Mouse (Mus musculus) kidney, postnatal 4 days (tissue): Measurements from ENCODE around the gene Cdh13.
"Not testable (repeated sequence)": the region's sequence is repeated elsewhere in the genome, so short reads cannot be mapped to it uniquely, and the experiment has no call there.

Source experiments
- DNase-seq, 2 experiments: peaks; one replicate each; pipeline ENCODE4 v3.0.0; 2021; ENCODE audit warnings: mixed read lengths in 2 of 2

The Cdh13 gene

GRCm38 (mm10) chr8:119284920-119285319 is 1001.4 kb downstream of the Cdh13 start:
- DNase-seq, result no peak

- peak; percentile 1 to 6 for DNase-seq
Measured at GRCm38 (mm10) chr8:119295477-119295876, 1011.9 kb downstream of the Cdh13 start.

- DNase-seq, result peak; percentile 46 to 48
Measured at GRCm38 (mm10) chr8:119297752-119298151, 1014.2 kb downstream of the Cdh13 start.

- no peak for DNase-seq
Measured at GRCm38 (mm10) chr8:119300335-119300734, 1016.8 kb downstream of the Cdh13 start.

- no peak for DNase-seq
Measured at GRCm38 (mm10) chr8:119304196-119304595, 1020.7 kb downstream of the Cdh13 start.

GRCm38 (mm10) chr8:119311412-119311811 is 1027.9 kb downstream of the Cdh13 start:
- peak; percentile 25 to 31 for DNase-seq

GRCm38 (mm10) chr8:119323215-119323614 is 1039.7 kb downstream of the Cdh13 start:
- no peak for DNase-seq

- no peak for DNase-seq
Measured at GRCm38 (mm10) chr8:119339546-119339945, 1056.0 kb downstream of the Cdh13 start.

GRCm38 (mm10) chr8:119343606-119344005 is 1060.1 kb downstream of the Cdh13 start:
- no peak for DNase-seq

GRCm38 (mm10) chr8:119344190-119344856 is 1060.8 kb downstream of the Cdh13 start, which contains the start of gene Hsbp1:
Hsbp1 (plus strand) TSS chr8:119344488.
- DNase-seq, result peak; percentile 98

GRCm38 (mm10) chr8:119345029-119345682 is 1061.6 kb downstream of the Cdh13 start:
- peak; percentile 17 to 36 for DNase-seq

- no peak for DNase-seq
Measured at GRCm38 (mm10) chr8:119345683-119346075, 1062.1 kb downstream of the Cdh13 start.

- DNase-seq, result no peak
Measured at GRCm38 (mm10) chr8:119351647-119352046, 1068.1 kb downstream of the Cdh13 start.

GRCm38 (mm10) chr8:119352977-119353658 is 1069.6 kb downstream of the Cdh13 start:
- DNase-seq, result no peak

- no peak for DNase-seq
Measured at GRCm38 (mm10) chr8:119353659-119354023, 1070.1 kb downstream of the Cdh13 start.

GRCm38 (mm10) chr8:119356631-119357030 is 1073.1 kb downstream of the Cdh13 start:
- not testable (repeated sequence) for DNase-seq

GRCm38 (mm10) chr8:119358175-119358574 is 1074.6 kb downstream of the Cdh13 start:
- DNase-seq, result no peak

- peak; percentile 83 to 86 for DNase-seq
Measured at GRCm38 (mm10) chr8:119358836-119359235, 1075.3 kb downstream of the Cdh13 start.

- no peak for DNase-seq
Measured at GRCm38 (mm10) chr8:119360686-119361295, 1077.3 kb downstream of the Cdh13 start.
